ENCODE assay signal across 9 mouse cellular contexts in the genomic region with DNA sequence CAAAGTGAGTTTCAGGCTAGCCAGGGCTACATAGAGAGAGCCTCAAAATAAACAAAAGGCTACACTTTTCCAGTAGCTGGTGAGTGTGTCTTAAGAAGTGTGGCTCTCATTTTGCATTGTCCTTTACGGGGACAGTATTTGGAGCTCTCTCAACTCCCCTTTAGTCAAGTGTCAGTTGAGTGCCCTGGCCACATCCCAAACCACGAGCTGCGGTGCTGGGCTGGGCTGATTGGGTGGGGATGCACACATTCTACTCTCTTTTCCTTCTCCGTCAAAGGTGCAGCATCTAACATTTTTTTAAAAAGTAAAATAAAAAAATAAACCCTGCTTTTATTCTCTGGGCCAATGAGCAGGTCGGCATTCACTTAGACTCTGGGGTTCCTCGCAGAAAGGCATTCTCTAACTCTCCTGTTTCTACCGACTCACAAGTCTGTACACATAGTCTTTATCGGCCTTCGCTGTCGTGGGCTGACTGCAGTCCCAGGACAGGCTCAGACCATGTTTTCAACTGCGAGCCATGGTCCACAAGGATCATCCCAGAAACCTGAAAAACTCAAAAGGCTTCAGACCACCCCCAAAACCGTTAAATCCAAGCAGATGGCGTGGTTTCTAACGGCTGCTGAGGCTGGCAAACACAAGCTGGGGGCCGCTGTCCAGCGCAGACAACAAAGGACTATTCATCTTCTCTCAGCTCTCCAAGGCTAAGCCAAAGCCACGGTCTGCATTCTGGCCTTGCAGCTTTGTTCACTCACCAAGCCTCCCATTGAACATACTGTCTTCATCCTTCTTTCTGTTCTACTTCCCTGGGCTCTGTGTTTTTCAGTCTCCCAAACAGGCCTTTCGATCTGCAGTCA.
DNase-seq lines count a peak whose midpoint lies in the region; ATAC-seq lines count a peak whose summit lies in the region.
"Had no signal": no experiment of that assay in that cellular context is flagged by ENCODE, and none has a peak within 500 bp of the region (broad histone marks: within the 10 kb centered on the region; RNA-seq: fewer than 3 reads in every experiment).

No protein-coding gene starts in this region.

- 31% methylated on average over 18 of the region's 18 CpGs for WGBS in forebrain, embryonic 14.5 days

- peaks cover 13% of the 10 kb centered on the region for H3K4me1 ChIP-seq in forebrain, embryonic 14.5 days (ENCODE audit: control insufficient read depth, insufficient read depth, low read length)

- H3K9ac ChIP-seq in forebrain, embryonic 14.5 days (ENCODE audit: low read length): peak overlapping the region; percentile 26

- H3K27me3 ChIP-seq in forebrain, embryonic 14.5 days (replicated peaks; ENCODE audit: control insufficient read depth, insufficient read depth, low read length): no peaks in the 10 kb centered on the region
- H3K27me3 ChIP-seq: megakaryocyte, embryonic 14.5 days had no signal

- H3K27ac ChIP-seq in forebrain, embryonic 14.5 days (ENCODE audit: low read depth, low read length): peak overlapping the region; percentile 68

- DNase-seq in 416B (ENCODE audit: low read depth): peak; percentile 40
- DNase-seq in Muller cell, postnatal 12 days (ENCODE audit: inconsistent ontology term): peak; percentile 84
- peak; percentile 74 for DNase-seq in forebrain, embryonic 14.5 days (ENCODE audit: low spot score)
- peak; percentile 39 for DNase-seq in lung, postnatal 36 days
- no peak for DNase-seq in B cell, adult 2 months
- DNase-seq in frontal cortex, postnatal 25 days (ENCODE audit: low spot score in 2 of 2): no peak
- DNase-seq in thymus, postnatal 10 days (ENCODE audit: low spot score in 2 of 2): no peak
- no peak for DNase-seq in c-Kit-positive CD71-positive TER-119-positive erythroid progenitor cells, embryonic 14.5 days (ENCODE audit: low spot score)

- H3K9me3 ChIP-seq in forebrain, embryonic 14.5 days (replicated peaks; ENCODE audit: control insufficient read depth, low read length): no peaks in the 10 kb centered on the region
- H3K9me3 ChIP-seq: megakaryocyte, embryonic 14.5 days had no signal

- H3K4me2 ChIP-seq in forebrain, embryonic 14.5 days (ENCODE audit: low read length): no peak overlapping the region

- H3K36me3 ChIP-seq in forebrain, embryonic 14.5 days (ENCODE audit: control insufficient read depth, insufficient read depth, low read length): no peaks in the 10 kb centered on the region

- H3K4me3 ChIP-seq in forebrain, embryonic 14.5 days (ENCODE audit: low read depth, low read length): no peak overlapping the region
- H3K4me3 ChIP-seq: megakaryocyte, embryonic 14.5 days had no signal

- peak; percentile 73 for ATAC-seq in forebrain, embryonic 14.5 days

Comparison
In these comparisons a context has a peak if more than half of its experiments do, and no peak if none do; other contexts are left out.
1. DNase-seq: peak in 416B (single experiment), Muller cell, postnatal 12 days (single experiment), forebrain, embryonic 14.5 days (single experiment) and lung, postnatal 36 days (single experiment); none in B cell, adult 2 months (0 of 2), frontal cortex, postnatal 25 days (0 of 2), thymus, postnatal 10 days (0 of 2) and c-Kit-positive CD71-positive TER-119-positive erythroid progenitor cells, embryonic 14.5 days (single experiment).